Mouse (Mus musculus): Measurements from ENCODE around the gene Hist1h3d. TPM values are rescaled to one million over a fixed set of nuclear protein-coding genes. Genes with fewer than 3 reads are reported as not detected.
"Not testable (repeated sequence)": the region's sequence is repeated elsewhere in the genome, so short reads cannot be mapped to it uniquely, and the experiment has no call there.

Gene Hist1h3d
- polyA plus RNA-seq, 1 experiment from 2014 or later = 2.2 TPM

DNA sequence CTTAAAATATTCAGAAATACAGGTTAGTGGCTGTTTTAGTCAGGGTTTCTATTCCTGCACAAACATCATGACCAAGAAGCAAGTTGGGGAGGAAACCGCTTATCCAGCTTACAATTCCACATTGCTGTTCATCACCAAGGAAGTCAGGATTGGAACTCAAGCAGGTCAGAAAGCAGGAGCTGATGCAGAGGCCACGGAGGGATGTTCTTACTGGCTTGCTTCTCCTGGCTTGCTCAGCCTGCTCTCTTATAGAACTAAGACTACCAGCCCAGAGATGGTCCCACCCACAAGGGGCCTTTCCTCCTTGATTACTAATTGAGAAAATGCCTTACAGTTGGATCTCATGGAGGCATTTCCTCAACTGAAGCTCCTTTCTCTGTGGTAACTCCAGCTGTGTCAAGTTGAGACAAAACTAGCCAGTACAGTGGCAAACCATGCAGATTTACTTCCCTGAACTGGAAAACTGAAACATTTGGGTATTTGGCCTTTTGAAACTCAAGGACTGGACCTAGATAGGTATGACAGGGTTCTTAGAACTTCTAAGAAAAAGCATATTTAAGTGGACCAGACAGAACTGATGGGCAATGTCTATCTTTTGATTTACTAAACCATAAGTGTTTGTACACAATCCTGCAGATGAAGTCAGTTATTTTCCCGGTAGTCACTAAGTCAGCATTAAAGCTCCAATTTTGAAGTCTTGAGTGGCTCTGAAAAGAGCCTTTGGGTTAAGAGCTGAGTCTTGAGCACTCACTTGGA, 33.2 kb upstream of the Hist1h3d start:
- H3K27me3 ChIP-seq (replicated peaks; ENCODE audit: control insufficient read depth, insufficient read depth, low read length); H3K36me3 ChIP-seq (ENCODE audit: control insufficient read depth, insufficient read depth); H3K9me3 ChIP-seq (ENCODE audit: control insufficient read depth, low read length); ATAC-seq; H3K4me1 ChIP-seq (replicated peaks; ENCODE audit: control insufficient read depth, insufficient read depth, low read length): not testable (repeated sequence)
- Histone ChIP-seq H3K9ac (replicated peaks; ENCODE audit: low read depth, low read length) (peak overlapping the region; percentile 33; the same call in 1 of the 2 replicates), H3K27ac (ENCODE audit: low read length) (peak overlapping the region; percentile 48), H3K4me2 (ENCODE audit: low read length) (peak overlapping the region; percentile 58), H3K4me3 (replicated peaks; ENCODE audit: low read length) (peak overlapping the region; percentile 42)
- whole genome bisulfite sequencing = 9% methylated on average over 3 of the region's 3 CpGs

- peak within 1 kb of the TSS; percentile 73 for H3K4me2 ChIP-seq (ENCODE audit: low read length)
- peak; percentile 93 for ATAC-seq
- WGBS = under 1% methylated on average over 27 of the region's 42 CpGs
Measured at GRCm38 (mm10) chr13:23542999-23543607, 32.5 kb upstream of the Hist1h3d start, which contains the start of gene Hist1h2bh. TSS of gene Hist1h2bh (minus strand) at chr13:23543392.

GRCm38 (mm10) chr13:23543965-23544786, 31.4 kb upstream of the Hist1h3d start, which contains the start of gene Hist1h3f:
TSS of gene Hist1h3f (plus strand) at chr13:23544052.
- under 1% methylated on average over 23 of the region's 45 CpGs for WGBS
- peaks cover 2% of the 10 kb centered on the region; the same call in 1 of the 2 replicates for H3K4me1 ChIP-seq (replicated peaks; ENCODE audit: control insufficient read depth, insufficient read depth, low read length)
- H3K36me3 ChIP-seq (ENCODE audit: control insufficient read depth, insufficient read depth) = no peaks in the 10 kb centered on the region
- peak within 1 kb of the TSS; percentile 73 for H3K4me2 ChIP-seq (ENCODE audit: low read length)
- H3K27ac ChIP-seq (ENCODE audit: low read length) = peak within 1 kb of the TSS; percentile 94
- peak within 1 kb of the TSS; percentile 61 for H3K9ac ChIP-seq (replicated peaks; ENCODE audit: low read depth, low read length)
- H3K27me3 ChIP-seq (replicated peaks; ENCODE audit: control insufficient read depth, insufficient read depth, low read length) = no peaks in the 10 kb centered on the region
- peak within 1 kb of the TSS; percentile 54 for H3K4me3 ChIP-seq (replicated peaks; ENCODE audit: low read length)
- ATAC-seq = peak; percentile 93
- H3K9me3 ChIP-seq (ENCODE audit: control insufficient read depth, low read length) = no peaks in the 10 kb centered on the region

More at GRCm38 (mm10) chr13:23542999-23543607, 32.5 kb upstream of the Hist1h3d start, which contains the start of gene Hist1h2bh:
- H3K4me1 ChIP-seq (replicated peaks; ENCODE audit: control insufficient read depth, insufficient read depth, low read length); H3K9me3 ChIP-seq (ENCODE audit: control insufficient read depth, low read length); H3K27me3 ChIP-seq (replicated peaks; ENCODE audit: control insufficient read depth, insufficient read depth, low read length); H3K36me3 ChIP-seq (ENCODE audit: control insufficient read depth, insufficient read depth): not testable (repeated sequence)
- H3K4me3 ChIP-seq (replicated peaks; ENCODE audit: low read length) = peak within 1 kb of the TSS; percentile 54
- H3K9ac ChIP-seq (replicated peaks; ENCODE audit: low read depth, low read length) = peak within 1 kb of the TSS; percentile 41
- peak within 1 kb of the TSS; percentile 94 for H3K27ac ChIP-seq (ENCODE audit: low read length)

GRCm38 (mm10) chr13:23544787-23545120, 30.8 kb upstream of the Hist1h3d start:
- not testable (repeated sequence) for H3K9me3 ChIP-seq (ENCODE audit: control insufficient read depth, low read length); H3K27me3 ChIP-seq (replicated peaks; ENCODE audit: control insufficient read depth, insufficient read depth, low read length); H3K36me3 ChIP-seq (ENCODE audit: control insufficient read depth, insufficient read depth); H3K4me1 ChIP-seq (replicated peaks; ENCODE audit: control insufficient read depth, insufficient read depth, low read length)
- peak overlapping the region; percentile 94 for H3K27ac ChIP-seq (ENCODE audit: low read length)
- 1% methylated on average over 12 of the region's 14 CpGs for WGBS
- peak; percentile 14 for ATAC-seq
- 0 out of 2 replicates have a peak overlapping the region, but pooled peaks have one; percentile 42 for H3K9ac ChIP-seq (replicated peaks; ENCODE audit: low read depth, low read length)
- H3K4me3 ChIP-seq (replicated peaks; ENCODE audit: low read length) = peak overlapping the region; percentile 54
- peak overlapping the region; percentile 45 for H3K4me2 ChIP-seq (ENCODE audit: low read length)

- ATAC-seq = no peak
- no peak overlapping the region for H3K27ac ChIP-seq (ENCODE audit: low read length)
- no peaks in the 10 kb centered on the region for H3K9me3 ChIP-seq (ENCODE audit: control insufficient read depth, low read length)
- 82% methylated on average over 5 of the region's 5 CpGs for WGBS
- H3K4me3 ChIP-seq (replicated peaks; ENCODE audit: low read length) = no peak overlapping the region
- H3K9ac ChIP-seq (replicated peaks; ENCODE audit: low read depth, low read length) = no peak overlapping the region
- H3K4me2 ChIP-seq (ENCODE audit: low read length) = no peak overlapping the region
- H3K4me1 ChIP-seq (replicated peaks; ENCODE audit: control insufficient read depth, insufficient read depth, low read length) = peaks cover 8% of the 10 kb centered on the region
- H3K36me3 ChIP-seq (ENCODE audit: control insufficient read depth, insufficient read depth) = no peaks in the 10 kb centered on the region
- H3K27me3 ChIP-seq (replicated peaks; ENCODE audit: control insufficient read depth, insufficient read depth, low read length) = no peaks in the 10 kb centered on the region
Measured at GRCm38 (mm10) chr13:23546694-23547093, 28.9 kb upstream of the Hist1h3d start.

DNA sequence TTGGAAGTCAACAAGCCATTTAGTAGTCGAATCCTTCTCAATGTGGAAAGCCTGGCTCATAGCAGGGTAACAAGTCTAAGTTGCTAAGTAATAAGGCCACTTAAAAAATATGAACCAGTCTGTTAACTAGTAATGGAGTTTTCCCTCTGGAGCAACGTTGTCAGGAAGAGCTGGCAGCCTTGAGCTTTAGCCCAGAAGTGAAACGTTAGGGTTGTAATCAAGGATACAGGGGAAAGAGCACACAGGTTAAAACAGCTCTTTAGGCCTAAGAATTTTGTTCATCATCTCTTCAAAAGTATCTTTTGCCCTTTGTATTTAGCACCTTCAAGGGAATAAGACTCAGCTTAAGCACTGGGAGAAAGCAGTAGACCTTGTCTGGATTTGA, 24.8 kb upstream of the Hist1h3d start:
- Histone ChIP-seq H3K4me2 (ENCODE audit: low read length) (peak overlapping the region; percentile 62), H3K27me3 (replicated peaks; ENCODE audit: control insufficient read depth, insufficient read depth, low read length) (no peaks in the 10 kb centered on the region), H3K9me3 (ENCODE audit: control insufficient read depth, low read length) (no peaks in the 10 kb centered on the region), H3K36me3 (ENCODE audit: control insufficient read depth, insufficient read depth) (no peaks in the 10 kb centered on the region), H3K27ac (ENCODE audit: low read length) (peak overlapping the region; percentile 81), H3K9ac (replicated peaks; ENCODE audit: low read depth, low read length) (peak overlapping the region; percentile 58), H3K4me1 (replicated peaks; ENCODE audit: control insufficient read depth, insufficient read depth, low read length) (peaks cover 16% of the 10 kb centered on the region), H3K4me3 (replicated peaks; ENCODE audit: low read length) (peak overlapping the region; percentile 44)
- no peak for ATAC-seq
- 4% methylated on average over 3 of the region's 3 CpGs for WGBS

GRCm38 (mm10) chr13:23551146-23551834, 24.3 kb upstream of the Hist1h3d start, which contains the start of gene Hist1h4f:
TSS of gene Hist1h4f (minus strand) at chr13:23551648.
- H3K9me3 ChIP-seq (ENCODE audit: control insufficient read depth, low read length); H3K27me3 ChIP-seq (replicated peaks; ENCODE audit: control insufficient read depth, insufficient read depth, low read length); H3K36me3 ChIP-seq (ENCODE audit: control insufficient read depth, insufficient read depth): not testable (repeated sequence)
- peak within 1 kb of the TSS; percentile 62 for H3K4me2 ChIP-seq (ENCODE audit: low read length)
- H3K27ac ChIP-seq (ENCODE audit: low read length) = peak within 1 kb of the TSS; percentile 81
- peaks cover 15% of the 10 kb centered on the region for H3K4me1 ChIP-seq (replicated peaks; ENCODE audit: control insufficient read depth, insufficient read depth, low read length)
- peak; percentile 84 for ATAC-seq
- peak within 1 kb of the TSS; percentile 44 for H3K4me3 ChIP-seq (replicated peaks; ENCODE audit: low read length)
- peak within 1 kb of the TSS; percentile 58 for H3K9ac ChIP-seq (replicated peaks; ENCODE audit: low read depth, low read length)
- WGBS = under 1% methylated on average over 47 of the region's 47 CpGs

GRCm38 (mm10) chr13:23551931-23552914, 23.3 kb upstream of the Hist1h3d start:
- H3K4me3 ChIP-seq (replicated peaks; ENCODE audit: low read length) = peak overlapping the region; percentile 44
- H3K4me2 ChIP-seq (ENCODE audit: low read length) = peak overlapping the region; percentile 62
- 42% methylated on average over 8 of the region's 8 CpGs for WGBS
- peak overlapping the region; percentile 81 for H3K27ac ChIP-seq (ENCODE audit: low read length)
- H3K4me1 ChIP-seq (replicated peaks; ENCODE audit: control insufficient read depth, insufficient read depth, low read length) = peaks cover 16% of the 10 kb centered on the region
- H3K36me3 ChIP-seq (ENCODE audit: control insufficient read depth, insufficient read depth) = no peaks in the 10 kb centered on the region
- no peaks in the 10 kb centered on the region for H3K27me3 ChIP-seq (replicated peaks; ENCODE audit: control insufficient read depth, insufficient read depth, low read length)
- H3K9me3 ChIP-seq (ENCODE audit: control insufficient read depth, low read length) = no peaks in the 10 kb centered on the region
- no peak for ATAC-seq
- no peak overlapping the region for H3K9ac ChIP-seq (replicated peaks; ENCODE audit: low read depth, low read length)
